Mouse (Mus musculus): ENCODE data around the gene Nlgn3. TPM values are rescaled to one million over a fixed set of nuclear protein-coding genes. Genes with fewer than 3 reads are reported as not detected.

Nlgn3 gene
- total and polyA plus RNA-seq, 2 experiments from 2014 or later: 70.1 to 171 TPM

DNA sequence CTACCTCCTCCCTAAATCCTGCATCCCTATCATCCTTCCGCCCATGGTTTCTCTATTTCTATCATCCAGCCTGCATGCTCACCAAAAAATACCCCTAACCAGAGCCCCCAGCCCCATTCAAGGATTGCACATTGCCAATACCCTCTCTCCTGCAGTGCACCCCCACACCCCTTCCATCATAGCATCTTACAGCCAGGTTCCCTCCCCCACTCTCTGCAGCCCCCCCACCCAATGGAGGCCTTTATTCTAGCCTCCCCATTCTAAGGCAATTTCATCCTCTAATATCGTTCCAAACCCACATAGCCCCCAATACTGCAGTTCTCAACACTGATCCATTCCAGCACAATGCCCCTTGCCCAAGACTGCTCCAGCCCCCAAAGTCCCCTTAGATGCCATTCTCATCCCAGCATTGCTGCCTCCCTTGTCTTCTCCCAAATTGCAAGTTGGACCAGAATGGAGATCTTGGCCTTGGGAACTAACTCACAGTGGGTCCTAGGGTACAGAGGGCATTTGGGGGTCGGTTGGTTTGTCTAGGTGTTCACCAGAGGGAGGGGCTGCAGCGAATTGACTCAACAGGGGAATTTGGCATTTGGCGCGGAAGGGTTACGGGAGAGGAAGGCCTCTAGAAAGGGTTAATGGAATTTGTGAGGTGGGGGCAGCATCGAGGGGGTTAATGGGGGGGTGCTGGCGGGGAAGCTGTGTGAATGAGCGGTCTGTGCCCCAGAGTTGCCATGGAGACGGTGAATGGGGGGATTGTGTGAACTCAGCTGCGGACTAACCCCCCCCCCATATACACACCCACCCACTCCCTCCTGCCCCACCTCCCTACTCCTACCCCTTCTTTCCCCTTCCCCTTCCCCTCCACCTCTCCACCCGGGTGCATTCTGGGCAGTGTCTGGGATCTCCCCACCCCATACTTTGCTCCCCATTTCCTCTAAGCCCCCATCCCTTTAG lies 782 bp downstream of the Nlgn3 start:
- H3K27ac ChIP-seq: peak overlapping the region; percentile 87
- H3K4me1 ChIP-seq (ENCODE audit: insufficient read depth, low read length): no peaks in the 10 kb centered on the region
- TF ChIP-seq CTCF (IDR thresholded peaks at IDR 0.05; ENCODE audit: low read depth): no peak
- H3K9me3 ChIP-seq (ENCODE audit: low read length): no peaks in the 10 kb centered on the region
- peak; percentile 82 for ATAC-seq
- 29% methylated on average over 13 of the region's 13 CpGs for WGBS
- no peaks in the 10 kb centered on the region for H3K36me3 ChIP-seq (ENCODE audit: insufficient read depth, low read length)
- peak overlapping the region; percentile 53 for H3K4me3 ChIP-seq (ENCODE audit: low read length)
- peak overlapping the region; percentile 56 for H3K4me2 ChIP-seq (ENCODE audit: low read depth, low read length)
- peak; percentile 77 for DNase-seq (ENCODE audit: low spot score)
- H3K27me3 ChIP-seq (ENCODE audit: insufficient read depth, low read length): no peaks in the 10 kb centered on the region
- peak overlapping the region; percentile 69 for H3K9ac ChIP-seq (replicated peaks; ENCODE audit: low read length)

DNA sequence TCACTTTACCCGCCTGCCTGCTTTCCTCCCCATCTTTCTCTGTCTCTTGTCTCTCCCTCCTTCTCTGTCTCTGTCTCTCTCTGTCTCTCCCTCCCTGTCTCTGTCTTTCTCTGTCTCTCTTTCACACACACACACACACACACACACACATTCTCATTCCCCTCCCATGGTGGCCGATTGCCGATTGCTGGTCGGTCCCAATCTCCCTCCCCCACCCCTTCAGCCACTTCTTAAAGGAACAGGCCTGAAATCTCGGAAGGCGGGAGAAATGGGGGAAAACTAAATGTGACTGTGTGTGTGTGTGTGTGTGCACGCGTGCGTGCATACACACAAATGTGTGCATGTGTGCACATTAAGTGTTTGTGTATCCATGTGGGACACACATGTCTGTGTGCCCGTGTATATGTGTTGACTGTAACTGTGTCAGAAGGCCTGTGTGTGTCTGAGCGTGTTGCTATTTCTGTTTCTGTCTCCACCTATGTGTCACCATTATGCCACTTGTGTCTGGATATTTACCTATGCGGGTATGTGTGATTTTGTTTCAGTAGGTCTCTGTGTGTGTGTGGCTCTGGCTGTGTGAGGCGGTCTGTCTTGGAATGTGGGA lies 1.6 kb downstream of the Nlgn3 start:
- no peaks in the 10 kb centered on the region for H3K36me3 ChIP-seq (ENCODE audit: insufficient read depth, low read length)
- no peak for TF ChIP-seq CTCF (IDR thresholded peaks at IDR 0.05; ENCODE audit: low read depth)
- peak overlapping the region; percentile 56 for H3K4me2 ChIP-seq (ENCODE audit: low read depth, low read length)
- no peaks in the 10 kb centered on the region for H3K9me3 ChIP-seq (ENCODE audit: low read length)
- peak overlapping the region; percentile 53 for H3K4me3 ChIP-seq (ENCODE audit: low read length)
- H3K27ac ChIP-seq: peak overlapping the region; percentile 87; the same call in 1 of the 2 replicates
- 38% methylated on average over 13 of the region's 13 CpGs for WGBS
- no peaks in the 10 kb centered on the region for H3K27me3 ChIP-seq (ENCODE audit: insufficient read depth, low read length)
- peak overlapping the region; percentile 69 for H3K9ac ChIP-seq (replicated peaks; ENCODE audit: low read length)
- peak; percentile 63 for DNase-seq (ENCODE audit: low spot score)
- no peaks in the 10 kb centered on the region for H3K4me1 ChIP-seq (ENCODE audit: insufficient read depth, low read length)
- ATAC-seq: peak; percentile 63

DNA sequence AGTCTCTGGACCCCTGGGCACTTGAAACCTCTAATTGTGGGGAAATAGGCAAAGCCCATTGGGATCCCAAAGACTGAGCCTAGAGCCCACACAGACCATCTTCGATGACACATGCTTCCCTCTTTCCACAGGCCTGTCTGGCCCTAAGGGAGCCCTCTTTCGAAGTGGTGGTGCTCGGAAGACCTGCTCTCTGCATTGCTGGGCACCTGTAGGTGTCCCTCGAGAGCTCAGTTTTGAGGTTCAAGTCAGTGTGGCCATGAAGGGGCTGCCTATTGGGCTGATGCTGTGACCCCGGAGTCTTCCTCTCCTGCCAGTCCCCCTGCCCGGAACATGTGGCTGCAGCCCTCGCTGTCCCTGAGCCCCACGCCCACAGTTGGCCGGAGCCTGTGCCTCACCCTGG lies 2.7 kb downstream of the Nlgn3 start:
- no peaks in the 10 kb centered on the region for H3K36me3 ChIP-seq (ENCODE audit: insufficient read depth, low read length)
- DNase-seq (ENCODE audit: low spot score): peak; percentile 35
- no peak for ATAC-seq
- no peak overlapping the region for H3K27ac ChIP-seq
- H3K4me1 ChIP-seq (ENCODE audit: insufficient read depth, low read length): no peaks in the 10 kb centered on the region
- no peaks in the 10 kb centered on the region for H3K9me3 ChIP-seq (ENCODE audit: low read length)
- 40% methylated on average over 9 of the region's 9 CpGs for WGBS
- peak overlapping the region; percentile 53 for H3K4me3 ChIP-seq (ENCODE audit: low read length)
- H3K27me3 ChIP-seq (ENCODE audit: insufficient read depth, low read length): no peaks in the 10 kb centered on the region
- H3K9ac ChIP-seq (replicated peaks; ENCODE audit: low read length): no peak overlapping the region
- peak; percentile 16; the same call in 1 of the 2 replicates for TF ChIP-seq CTCF (IDR thresholded peaks at IDR 0.05; ENCODE audit: low read depth)
- H3K4me2 ChIP-seq (ENCODE audit: low read depth, low read length): peak overlapping the region; percentile 56

DNA sequence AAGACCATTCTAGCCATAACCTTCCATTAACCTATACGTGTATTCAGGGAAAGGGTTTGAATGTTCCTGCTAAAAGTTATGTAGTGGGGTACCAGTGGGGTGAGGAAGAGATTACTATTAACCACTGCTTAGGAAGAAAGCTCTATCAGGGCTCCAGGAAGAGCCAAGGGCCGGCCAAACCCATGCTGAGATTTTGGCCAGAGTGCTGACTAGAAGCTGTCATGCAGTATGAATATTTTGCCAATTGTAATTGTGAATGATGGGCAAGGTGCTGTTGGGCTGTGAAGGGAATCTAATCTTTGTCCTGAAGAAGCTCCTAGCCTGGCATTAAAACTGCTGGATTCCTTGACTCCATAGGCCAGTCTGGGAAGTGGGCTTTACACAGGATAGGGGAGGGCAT lies 5.7 kb downstream of the Nlgn3 start:
- WGBS: 36% methylated on average over 2 of the region's 2 CpGs
- DNase-seq (ENCODE audit: low spot score): no peak
- TF ChIP-seq CTCF (IDR thresholded peaks at IDR 0.05; ENCODE audit: low read depth): no peak

DNA sequence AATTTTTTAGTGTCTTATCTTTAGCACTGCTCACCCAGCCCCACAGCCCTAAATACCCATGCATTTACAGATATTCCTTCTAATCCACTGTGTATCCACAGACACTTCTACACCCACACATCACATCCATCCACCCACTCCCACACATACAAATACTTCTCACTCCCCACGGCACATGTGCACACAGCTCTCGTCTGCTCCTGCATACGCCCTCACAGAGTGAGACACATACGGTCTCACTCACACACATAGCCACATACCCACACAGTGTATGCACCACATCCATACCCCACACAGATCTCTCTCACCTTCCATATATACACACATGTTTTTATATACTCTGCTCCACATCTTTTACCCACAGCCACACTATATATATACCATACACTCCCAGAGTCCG lies 10.3 kb downstream of the Nlgn3 start:
- TF ChIP-seq CTCF (IDR thresholded peaks at IDR 0.05; ENCODE audit: low read depth): no peak
- Histone ChIP-seq H3K9ac (replicated peaks; ENCODE audit: low read length) (no peak overlapping the region), H3K27me3 (ENCODE audit: insufficient read depth, low read length) (no peaks in the 10 kb centered on the region), H3K4me3 (ENCODE audit: low read length) (no peak overlapping the region), H3K9me3 (ENCODE audit: low read length) (no peaks in the 10 kb centered on the region), H3K36me3 (ENCODE audit: insufficient read depth, low read length) (no peaks in the 10 kb centered on the region), H3K4me2 (ENCODE audit: low read depth, low read length) (no peak overlapping the region), H3K27ac (no peak overlapping the region), H3K4me1 (ENCODE audit: insufficient read depth, low read length) (no peaks in the 10 kb centered on the region)
- DNase-seq (ENCODE audit: low spot score) (no peak), ATAC-seq (no peak)
- WGBS: 86% methylated on average over 5 of the region's 5 CpGs

More for the DNA sequence above, 5.7 kb downstream of the Nlgn3 start:
- ATAC-seq: no peak
- Histone ChIP-seq H3K27me3 (ENCODE audit: insufficient read depth, low read length) (no peaks in the 10 kb centered on the region), H3K36me3 (ENCODE audit: insufficient read depth, low read length) (no peaks in the 10 kb centered on the region), H3K9ac (replicated peaks; ENCODE audit: low read length) (no peak overlapping the region), H3K4me2 (ENCODE audit: low read depth, low read length) (no peak overlapping the region), H3K4me3 (ENCODE audit: low read length) (no peak overlapping the region), H3K9me3 (ENCODE audit: low read length) (no peaks in the 10 kb centered on the region), H3K27ac (no peak overlapping the region), H3K4me1 (ENCODE audit: insufficient read depth, low read length) (no peaks in the 10 kb centered on the region)

DNA sequence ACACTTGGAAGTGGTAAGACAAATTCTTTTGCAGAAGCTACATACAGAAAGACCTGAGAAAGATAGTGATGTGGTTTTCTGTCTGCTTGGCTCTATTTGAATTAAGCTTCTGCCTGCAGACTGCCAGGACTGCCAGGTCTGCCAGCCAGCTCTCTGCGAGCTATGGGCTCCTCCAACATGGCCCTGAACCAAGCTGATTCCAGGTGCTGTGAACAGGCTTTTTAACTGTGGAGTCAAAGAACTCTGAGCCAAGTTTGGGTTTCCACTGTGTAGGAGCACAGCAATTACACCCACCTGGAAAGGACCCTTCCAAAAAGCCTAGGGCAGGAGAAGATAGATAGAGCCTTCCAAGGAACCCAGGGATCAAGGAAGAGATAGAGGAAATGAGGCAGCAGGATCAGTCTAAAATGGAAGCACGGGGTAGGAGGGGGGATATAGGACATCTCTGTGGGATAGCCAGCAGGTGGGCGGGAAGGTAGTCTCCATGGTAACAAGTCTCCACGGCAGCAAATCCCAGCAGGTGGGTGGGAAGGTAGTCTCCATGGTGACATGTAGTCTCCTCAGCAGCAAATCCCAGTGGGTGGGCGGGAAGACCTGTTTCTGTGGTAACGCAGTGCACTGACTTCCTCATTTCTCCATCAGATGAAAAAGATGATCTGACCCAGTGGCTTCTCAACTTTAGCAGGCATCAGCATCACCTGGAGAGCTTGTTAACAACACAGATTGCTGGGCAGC lies 14.8 kb downstream of the Nlgn3 start:
- Histone ChIP-seq H3K27me3 (ENCODE audit: insufficient read depth, low read length) (no peaks in the 10 kb centered on the region), H3K36me3 (ENCODE audit: insufficient read depth, low read length) (no peaks in the 10 kb centered on the region; the same call in 1 of the 2 replicates), H3K4me2 (ENCODE audit: low read depth, low read length) (no peak overlapping the region), H3K9me3 (ENCODE audit: low read length) (no peaks in the 10 kb centered on the region), H3K4me1 (ENCODE audit: insufficient read depth, low read length) (no peaks in the 10 kb centered on the region), H3K9ac (replicated peaks; ENCODE audit: low read length) (no peak overlapping the region), H3K4me3 (ENCODE audit: low read length) (no peak overlapping the region), H3K27ac (no peak overlapping the region)
- 31% methylated on average over 6 of the region's 6 CpGs for WGBS
- ATAC-seq (peak; percentile 82), DNase-seq (ENCODE audit: low spot score) (peak; percentile 59)
- TF ChIP-seq CTCF (IDR thresholded peaks at IDR 0.05; ENCODE audit: low read depth): no peak
